Mouse (Mus musculus) stomach, postnatal 0 days (tissue): Measurements from ENCODE around the gene Bbc3. TPM values are rescaled to one million over a fixed set of nuclear protein-coding genes. Genes with fewer than 3 reads are reported as not detected.
"Not testable (repeated sequence)": the region's sequence is repeated elsewhere in the genome, so short reads cannot be mapped to it uniquely, and the experiment has no call there.

Experiments used
- ATAC-seq: fragments of 200-750 bp; cut with Nextera tagmentation; 2 replicates; pipeline ENCODE4 v1.8.0; 2017; ENCODE audit not compliant: low FRiP score, low TSS enrichment
- DNase-seq: peaks from one replicate; pipeline ENCODE4 v3.0.0-alpha.2; 2016; ENCODE audit warnings: low spot score
- H3K27ac ChIP-seq: fragments of 300-500 bp; sonication (generic); replicated peaks from 2 replicates; pipeline ENCODE4 v1.5.1; 2014; ENCODE audit warnings: mild to moderate bottlenecking, control low read depth
- H3K27me3 ChIP-seq: fragments of 300-500 bp; sonication (generic); 2 replicates; pipeline ENCODE4 v1.6.1; 2014; ENCODE audit warnings: low read length; ENCODE audit not compliant: control insufficient read depth, insufficient read depth
- H3K36me3 ChIP-seq: fragments of 300-500 bp; sonication (generic); 2 replicates; pipeline ENCODE4 v1.6.1; 2014; ENCODE audit warnings: low read length, mixed read lengths; ENCODE audit not compliant: control insufficient read depth, insufficient read depth
- H3K4me1 ChIP-seq: fragments of 300-500 bp; sonication (generic); replicated peaks from 2 replicates; pipeline ENCODE4 v1.6.1; 2014; ENCODE audit warnings: antibody characterized with exemption; ENCODE audit not compliant: control insufficient read depth, insufficient read depth
- H3K4me2 ChIP-seq: fragments of 300-500 bp; sonication (generic); replicated peaks from 2 replicates; pipeline ENCODE4 v1.6.1; 2014; ENCODE audit warnings: low read depth, mild to moderate bottlenecking, control low read depth, moderate library complexity
- H3K4me3 ChIP-seq: fragments of 300-500 bp; sonication (generic); 2 replicates; pipeline ENCODE4 v1.5.1; 2014; ENCODE audit warnings: low read depth, low read length, control low read depth
- H3K9ac ChIP-seq: fragments of 300-500 bp; sonication (generic); 2 replicates; pipeline ENCODE4 v1.6.1; 2014; ENCODE audit warnings: mild to moderate bottlenecking, low read length, control low read depth, mixed read lengths
- H3K9me3 ChIP-seq: fragments of 300-500 bp; sonication (generic); 2 replicates; pipeline ENCODE4 v1.6.1; 2016; ENCODE audit warnings: low read length; ENCODE audit not compliant: control insufficient read depth
- CTCF ChIP-seq: IDR thresholded peaks from 2 replicates; pipeline ENCODE4 v1.5.1; 2016; ENCODE audit warnings: antibody characterized with exemption, low read depth, mild to moderate bottlenecking, moderate library complexity
- EP300 ChIP-seq: optimal IDR thresholded peaks from 2 replicates; pipeline ENCODE3; 2016; ENCODE audit warnings: antibody characterized with exemption
- WGBS: fragments of 180-500 bp; shearing (Covaris S2); extraction: QIAGEN DNeasy Blood & Tissue Kit; methylation state at CpG from one replicate; pipeline ENCODE4 v1.1.7; 2014; 5-methylcytosine and 5-hydroxymethylcytosine counted together
- polyA plus RNA-seq: library from polyadenylated mRNA; unstranded; fragments of >200 nt; fragmentation: Nextera tagmentation; extraction: Ambion mirVana; gene quantifications from 2 replicates; pipeline ENCODE4 v1.2.1, GENCODE M21; 2015

Gene Bbc3
- polyA plus RNA-seq, result 3.7 and 5.0 TPM in 2 replicates

- 22% methylated on average over 1 of the region's 1 CpGs for WGBS
- peak within 1 kb of the TSS; percentile 70; the same call in 1 of the 2 replicates for H3K9ac ChIP-seq
- DNase-seq, result not testable (repeated sequence)
Measured at GRCm38 (mm10) chr7:16308093-16308492, at the start of gene Bbc3. Bbc3 (plus strand) TSS chr7:16308393.

GRCm38 (mm10) chr7:16259110-16259590, 49.0 kb upstream of the Bbc3 start, which contains the start of gene C5ar1:
C5ar1 (minus strand) TSS chr7:16259540.
- TF ChIP-seq CTCF, result no peak
- no peak for TF ChIP-seq EP300
- no peak within 1 kb of the TSS for H3K9ac ChIP-seq
- ATAC-seq (no peak), DNase-seq (no peak)
- H3K4me2 ChIP-seq, result no peak within 1 kb of the TSS
- no peak within 1 kb of the TSS for H3K4me3 ChIP-seq
- no peaks in the 10 kb centered on the region for H3K9me3 ChIP-seq
- no peaks in the 10 kb centered on the region for H3K36me3 ChIP-seq
- H3K27me3 ChIP-seq, result no peaks in the 10 kb centered on the region
- H3K27ac ChIP-seq, result no peak within 1 kb of the TSS
- 77% methylated on average over 5 of the region's 5 CpGs for WGBS
- H3K4me1 ChIP-seq, result no peaks in the 10 kb centered on the region

More at GRCm38 (mm10) chr7:16308093-16308492, at the start of gene Bbc3:
- H3K27me3 ChIP-seq, H3K36me3 ChIP-seq, ATAC-seq, H3K9me3 ChIP-seq, H3K4me1 ChIP-seq: not testable (repeated sequence)
- Histone ChIP-seq H3K4me2 (peak within 1 kb of the TSS; percentile 100), H3K27ac (peak within 1 kb of the TSS; percentile 88), H3K4me3 (peak within 1 kb of the TSS; percentile 72)

GRCm38 (mm10) chr7:16261097-16261496, 47.1 kb upstream of the Bbc3 start:
- Histone ChIP-seq H3K9ac (no peak overlapping the region), H3K27me3 (no peaks in the 10 kb centered on the region), H3K9me3 (no peaks in the 10 kb centered on the region), H3K4me3 (no peak overlapping the region), H3K4me1 (no peaks in the 10 kb centered on the region), H3K4me2 (no peak overlapping the region), H3K27ac (no peak overlapping the region), H3K36me3 (no peaks in the 10 kb centered on the region)
- WGBS, result 74% methylated on average over 1 of the region's 1 CpGs
- ATAC-seq (peak; percentile 64; the same call in 1 of the 2 replicates), DNase-seq (peak; percentile 30)
- TF ChIP-seq CTCF (no peak), EP300 (no peak)

GRCm38 (mm10) chr7:16263015-16263787, 45.0 kb upstream of the Bbc3 start:
- no peaks in the 10 kb centered on the region for H3K4me1 ChIP-seq
- H3K4me2 ChIP-seq, result no peak overlapping the region
- no peaks in the 10 kb centered on the region for H3K27me3 ChIP-seq
- no peak overlapping the region for H3K27ac ChIP-seq
- ATAC-seq (no peak), DNase-seq (peak; percentile 74)
- TF ChIP-seq EP300 (no peak), CTCF (peak; percentile 85)
- H3K9ac ChIP-seq, result no peak overlapping the region
- no peaks in the 10 kb centered on the region for H3K9me3 ChIP-seq
- H3K36me3 ChIP-seq, result no peaks in the 10 kb centered on the region
- WGBS, result 28% methylated on average over 8 of the region's 8 CpGs
- H3K4me3 ChIP-seq, result no peak overlapping the region

GRCm38 (mm10) chr7:16263843-16264242, 44.4 kb upstream of the Bbc3 start:
- WGBS, result 81% methylated on average over 5 of the region's 5 CpGs
- no peak for DNase-seq
- H3K4me3 ChIP-seq, result no peak overlapping the region
- H3K36me3 ChIP-seq, result no peaks in the 10 kb centered on the region
- H3K4me2 ChIP-seq, result no peak overlapping the region
- H3K27ac ChIP-seq, result no peak overlapping the region
- no peaks in the 10 kb centered on the region for H3K9me3 ChIP-seq
- TF ChIP-seq CTCF (no peak), EP300 (no peak)
- ATAC-seq, result no peak
- H3K4me1 ChIP-seq, result no peaks in the 10 kb centered on the region
- no peak overlapping the region for H3K9ac ChIP-seq
- H3K27me3 ChIP-seq, result no peaks in the 10 kb centered on the region

GRCm38 (mm10) chr7:16265856-16266255, 42.3 kb upstream of the Bbc3 start:
- Histone ChIP-seq H3K9ac (no peak overlapping the region), H3K36me3 (no peaks in the 10 kb centered on the region), H3K27me3 (no peaks in the 10 kb centered on the region), H3K9me3 (no peaks in the 10 kb centered on the region), H3K4me1 (no peaks in the 10 kb centered on the region), H3K4me3 (no peak overlapping the region), H3K4me2 (no peak overlapping the region), H3K27ac (no peak overlapping the region)
- DNase-seq, result no peak
- ATAC-seq, result no peak
- 84% methylated on average over 11 of the region's 11 CpGs for WGBS
- TF ChIP-seq EP300 (no peak), CTCF (no peak)

- H3K4me3 ChIP-seq, H3K27ac ChIP-seq, H3K9me3 ChIP-seq, H3K4me1 ChIP-seq, H3K9ac ChIP-seq, DNase-seq, ATAC-seq, H3K4me2 ChIP-seq, H3K36me3 ChIP-seq, H3K27me3 ChIP-seq: not testable (repeated sequence)
- WGBS, result 77% methylated on average over 7 of the region's 7 CpGs
Measured at GRCm38 (mm10) chr7:16266593-16266992, 41.6 kb upstream of the Bbc3 start.
